Mouse (Mus musculus) forebrain, embryonic 11.5 days (tissue): ENCODE measurements around the gene Cacna2d3. TPM values are rescaled to one million over a fixed set of nuclear protein-coding genes. Genes with fewer than 3 reads are reported as not detected.

Experiments used
- ATAC-seq: fragments of 200-750 bp; cut with Nextera tagmentation; replicated peaks from 2 replicates; pipeline ENCODE4 v1.8.0; 2017; ENCODE audit warnings: moderate TSS enrichment; ENCODE audit not compliant: low FRiP score
- DNase-seq: peaks from one replicate; pipeline ENCODE4 v3.0.0-alpha.2; 2017; ENCODE audit warnings: low spot score
- H3K27ac ChIP-seq: fragments of 300-500 bp; sonication (generic); 2 replicates; pipeline ENCODE4 v1.5.1; 2014; ENCODE audit warnings: low read depth, low read length
- H3K27me3 ChIP-seq: fragments of 300-500 bp; sonication (generic); 2 replicates; pipeline ENCODE4 v1.6.1; 2014; ENCODE audit warnings: mild to moderate bottlenecking, low read length, mixed read lengths; ENCODE audit not compliant: control insufficient read depth, insufficient read depth
- H3K36me3 ChIP-seq: fragments of 300-500 bp; sonication (generic); 2 replicates; pipeline ENCODE4 v1.6.1; 2014; ENCODE audit warnings: mild to moderate bottlenecking, low read length, moderate library complexity, mixed read lengths; ENCODE audit not compliant: control insufficient read depth, insufficient read depth
- H3K4me1 ChIP-seq: fragments of 300-500 bp; sonication (generic); replicated peaks from 2 replicates; pipeline ENCODE4 v1.6.1; 2014; ENCODE audit warnings: low read length, mixed read lengths; ENCODE audit not compliant: control insufficient read depth, insufficient read depth
- H3K4me2 ChIP-seq: fragments of 300-500 bp; sonication (generic); 2 replicates; pipeline ENCODE4 v1.6.1; 2014; ENCODE audit warnings: low read depth, mild to moderate bottlenecking, low read length, moderate library complexity, mixed read lengths; ENCODE audit not compliant: severe bottlenecking
- H3K4me3 ChIP-seq: fragments of 300-500 bp; sonication (generic); 2 replicates; pipeline ENCODE4 v1.5.1; 2014; ENCODE audit warnings: low read depth, low read length
- H3K9ac ChIP-seq: fragments of 300-500 bp; sonication (generic); 2 replicates; pipeline ENCODE4 v1.6.1; 2014; ENCODE audit warnings: low read length
- H3K9me3 ChIP-seq: fragments of 300-500 bp; sonication (generic); 2 replicates; pipeline ENCODE4 v1.6.1; 2016; ENCODE audit warnings: low read length, mixed read lengths; ENCODE audit not compliant: control insufficient read depth
- WGBS: fragments of 180-500 bp; shearing (Covaris S2); extraction: QIAGEN DNeasy Blood & Tissue Kit; methylation state at CpG from one replicate; pipeline ENCODE4 v1.1.7; 2014; 5-methylcytosine and 5-hydroxymethylcytosine counted together
- polyA plus RNA-seq: library from polyadenylated mRNA; unstranded; fragments of >200 nt; fragmentation: Nextera tagmentation; extraction: Ambion mirVana; gene quantifications from 2 replicates; pipeline ENCODE4 v1.2.1, GENCODE M21; 2014

The Cacna2d3 gene
- polyA plus RNA-seq, 1 experiment from 2014 or later = 4.5 TPM

DNA sequence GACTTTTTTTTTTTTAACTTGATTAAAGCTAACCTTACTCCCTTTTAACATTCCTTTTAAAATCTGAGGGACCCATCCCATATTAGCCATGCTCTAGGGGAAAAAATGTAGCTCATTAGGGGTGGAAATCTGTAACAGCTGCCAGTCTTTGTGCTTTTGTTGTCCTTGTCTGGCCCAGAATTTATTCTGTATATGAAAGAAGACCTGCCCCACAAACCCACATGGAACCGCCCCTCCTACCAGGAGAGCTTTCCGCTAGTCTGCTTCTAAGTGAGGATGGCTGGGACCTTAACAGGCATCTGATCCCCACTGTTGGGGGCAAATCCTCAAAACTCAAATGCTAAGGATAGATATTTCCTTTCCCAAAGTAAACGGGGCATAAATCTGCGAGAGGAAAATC, 279.2 kb downstream of the Cacna2d3 start:
- Histone ChIP-seq H3K27ac (peak overlapping the region; percentile 70; the same call in 1 of the 2 replicates), H3K9ac (peak overlapping the region; percentile 35; the same call in 1 of the 2 replicates), H3K36me3 (no peaks in the 10 kb centered on the region), H3K4me1 (peaks cover 6% of the 10 kb centered on the region), H3K4me2 (peak overlapping the region; percentile 24; the same call in 1 of the 2 replicates), H3K27me3 (no peaks in the 10 kb centered on the region), H3K4me3 (no peak overlapping the region), H3K9me3 (no peaks in the 10 kb centered on the region)
- ATAC-seq (peak; percentile 67), DNase-seq (peak; percentile 60)
- 3% methylated on average over 4 of the region's 4 CpGs for WGBS

DNA sequence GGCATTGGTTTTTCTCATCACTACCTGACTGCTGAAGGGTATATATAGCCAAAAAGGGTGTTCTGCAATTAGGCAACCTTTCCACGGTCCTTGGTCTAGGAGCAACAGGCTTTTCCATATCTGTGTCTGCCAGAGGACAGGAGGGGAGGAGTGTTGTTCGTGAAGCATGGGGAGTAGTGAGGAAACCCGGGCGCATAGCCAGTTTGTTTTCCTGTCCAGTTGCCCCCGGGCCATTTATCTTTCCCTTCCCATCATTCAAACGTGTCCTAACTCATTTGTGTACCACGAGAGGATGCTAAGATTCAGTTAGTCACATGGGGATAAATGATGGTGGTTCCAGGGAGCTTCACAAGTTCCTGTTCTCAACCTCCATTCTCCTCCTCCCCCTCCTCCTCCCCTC, 283.0 kb downstream of the Cacna2d3 start:
- no peak overlapping the region for H3K4me3 ChIP-seq
- H3K9me3 ChIP-seq = no peaks in the 10 kb centered on the region
- H3K27ac ChIP-seq = no peak overlapping the region
- DNase-seq (no peak), ATAC-seq (no peak)
- no peak overlapping the region for H3K9ac ChIP-seq
- H3K4me2 ChIP-seq = no peak overlapping the region
- H3K36me3 ChIP-seq = no peaks in the 10 kb centered on the region
- H3K4me1 ChIP-seq = peaks cover 6% of the 10 kb centered on the region
- WGBS = 91% methylated on average over 7 of the region's 7 CpGs
- no peaks in the 10 kb centered on the region for H3K27me3 ChIP-seq

DNA sequence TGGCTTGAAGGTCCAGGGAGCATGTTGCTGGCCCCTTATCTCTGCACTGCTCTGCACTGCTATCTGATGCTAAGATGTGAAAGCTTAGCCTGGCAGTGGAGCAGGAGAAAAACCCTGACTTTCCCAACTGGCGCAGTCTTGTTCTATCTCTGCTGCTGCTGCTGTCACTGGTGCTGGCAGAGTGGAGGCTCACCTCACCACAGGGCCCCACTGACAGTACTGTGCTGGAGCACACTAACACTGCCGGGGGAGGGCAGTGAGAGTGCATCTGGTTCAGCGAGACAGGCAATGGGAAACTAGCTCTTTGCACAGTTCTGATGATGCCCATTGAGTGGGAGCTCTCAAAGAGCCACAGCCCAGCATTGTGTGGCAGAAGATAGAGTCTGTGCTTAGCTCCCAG, 283.4 kb downstream of the Cacna2d3 start:
- Histone ChIP-seq H3K9me3 (no peaks in the 10 kb centered on the region), H3K27me3 (no peaks in the 10 kb centered on the region), H3K4me1 (peaks cover 4% of the 10 kb centered on the region), H3K27ac (no peak overlapping the region), H3K9ac (no peak overlapping the region), H3K4me3 (no peak overlapping the region), H3K36me3 (no peaks in the 10 kb centered on the region), H3K4me2 (no peak overlapping the region)
- no peak for DNase-seq
- ATAC-seq = no peak
- WGBS = 76% methylated on average over 3 of the region's 3 CpGs

DNA sequence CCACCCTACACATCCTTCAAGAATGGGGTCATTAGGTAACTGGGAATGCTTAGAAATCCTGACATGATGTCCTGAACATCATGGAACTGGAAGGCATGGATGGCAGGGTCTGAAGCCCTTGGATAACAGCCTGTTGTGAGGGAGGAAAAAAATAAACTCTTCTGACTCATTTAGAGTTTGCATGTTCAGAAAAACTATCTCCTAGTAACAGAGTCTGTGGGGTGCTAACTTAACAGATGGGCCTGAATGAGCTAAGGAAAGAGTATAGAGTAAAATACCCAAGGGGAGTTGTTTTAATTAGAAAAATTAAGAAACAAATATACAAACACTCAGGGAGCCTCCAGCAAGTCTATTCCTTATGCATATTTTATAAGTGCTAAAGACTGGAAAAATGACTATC, 286.5 kb downstream of the Cacna2d3 start:
- no peak overlapping the region for H3K27ac ChIP-seq
- H3K4me3 ChIP-seq = no peak overlapping the region
- no peaks in the 10 kb centered on the region for H3K9me3 ChIP-seq
- no peak overlapping the region for H3K4me2 ChIP-seq
- H3K4me1 ChIP-seq = no peaks in the 10 kb centered on the region
- DNase-seq (no peak), ATAC-seq (no peak)
- H3K27me3 ChIP-seq = no peaks in the 10 kb centered on the region
- no peaks in the 10 kb centered on the region for H3K36me3 ChIP-seq
- no peak overlapping the region for H3K9ac ChIP-seq

DNA sequence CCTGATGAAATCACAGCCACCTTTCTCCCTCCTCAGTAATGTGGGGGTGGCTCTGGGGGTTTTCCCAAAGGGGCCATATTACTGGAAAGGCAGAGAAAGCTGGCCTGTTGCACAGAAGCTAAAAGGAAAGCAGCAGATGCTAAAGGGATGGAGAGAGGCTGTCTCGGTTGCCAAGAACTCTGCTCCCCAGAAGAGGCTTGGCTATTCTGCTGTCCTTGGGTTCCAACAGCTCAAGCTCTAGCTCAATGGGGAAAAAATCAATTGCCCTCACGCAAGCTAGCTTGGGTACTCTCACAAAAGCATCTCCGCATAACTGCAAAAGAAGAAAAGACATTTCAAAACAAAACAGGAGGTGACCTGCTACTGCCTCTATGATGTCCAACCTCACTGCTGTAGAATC, 287.9 kb downstream of the Cacna2d3 start:
- WGBS = 63% methylated on average over 3 of the region's 3 CpGs
- Histone ChIP-seq H3K9me3 (no peaks in the 10 kb centered on the region), H3K27me3 (no peaks in the 10 kb centered on the region), H3K36me3 (no peaks in the 10 kb centered on the region), H3K9ac (no peak overlapping the region), H3K4me3 (no peak overlapping the region), H3K4me1 (no peaks in the 10 kb centered on the region), H3K4me2 (no peak overlapping the region), H3K27ac (no peak overlapping the region)
- DNase-seq = no peak
- no peak for ATAC-seq

DNA sequence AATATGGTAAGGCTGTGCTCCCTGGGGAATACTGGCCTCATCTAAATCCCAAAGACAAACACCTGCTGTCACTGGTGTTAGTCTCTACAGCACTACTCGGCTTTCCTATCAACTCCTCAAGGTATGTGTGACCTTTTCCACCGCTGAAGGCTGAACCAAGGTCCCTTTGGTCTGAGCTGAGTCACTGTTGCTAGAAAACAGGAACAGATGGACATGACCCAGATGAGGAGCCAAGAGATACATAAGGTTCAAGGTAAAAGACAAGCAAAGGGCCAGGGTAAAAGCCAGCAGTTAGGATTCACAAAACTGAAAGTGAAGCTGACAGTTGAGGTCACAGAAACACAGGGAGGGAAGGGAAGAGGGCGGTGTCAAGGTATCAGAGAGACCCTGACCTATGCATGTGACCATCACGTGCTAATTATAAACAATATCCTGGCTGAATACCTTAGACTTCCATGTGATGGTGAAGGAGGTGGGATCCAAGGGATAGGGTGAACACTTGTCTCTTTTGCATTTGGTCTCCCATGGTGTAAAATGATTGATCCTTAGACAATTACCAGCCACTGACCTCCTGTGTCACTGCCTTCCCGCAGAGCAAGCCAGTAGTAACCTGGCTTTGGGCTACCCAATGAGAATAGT, 288.5 kb downstream of the Cacna2d3 start:
- H3K27me3 ChIP-seq = no peaks in the 10 kb centered on the region
- DNase-seq = no peak
- WGBS = 73% methylated on average over 5 of the region's 5 CpGs
- H3K9me3 ChIP-seq = no peaks in the 10 kb centered on the region
- H3K4me3 ChIP-seq = no peak overlapping the region
- H3K27ac ChIP-seq = no peak overlapping the region
- no peak overlapping the region for H3K4me2 ChIP-seq
- no peak for ATAC-seq
- no peak overlapping the region for H3K9ac ChIP-seq
- H3K36me3 ChIP-seq = no peaks in the 10 kb centered on the region
- no peaks in the 10 kb centered on the region for H3K4me1 ChIP-seq

DNA sequence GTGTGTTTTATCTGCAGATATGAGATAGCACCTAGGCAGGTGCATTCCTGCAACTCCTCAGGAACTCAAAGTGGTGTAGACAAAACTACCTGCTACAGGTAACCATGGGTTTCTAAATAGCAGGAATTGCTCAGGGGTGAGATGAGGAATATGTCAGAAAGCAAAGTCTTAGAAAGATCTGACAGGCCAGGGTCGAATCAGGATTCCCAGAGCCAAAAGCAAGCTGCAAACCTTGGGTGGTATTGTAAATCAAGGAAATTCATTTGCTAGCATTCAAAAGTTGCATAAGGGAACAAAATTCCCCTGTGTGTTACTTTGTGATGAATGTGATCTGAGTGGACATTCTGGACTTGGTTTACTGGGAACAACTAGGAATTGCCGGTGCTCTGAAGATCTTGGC, 291.9 kb downstream of the Cacna2d3 start:
- Histone ChIP-seq H3K4me1 (no peaks in the 10 kb centered on the region), H3K4me3 (no peak overlapping the region), H3K36me3 (no peaks in the 10 kb centered on the region), H3K9me3 (no peaks in the 10 kb centered on the region), H3K27ac (no peak overlapping the region), H3K4me2 (no peak overlapping the region), H3K27me3 (no peaks in the 10 kb centered on the region), H3K9ac (no peak overlapping the region)
- ATAC-seq = no peak
- DNase-seq = no peak
- 65% methylated on average over 2 of the region's 2 CpGs for WGBS

DNA sequence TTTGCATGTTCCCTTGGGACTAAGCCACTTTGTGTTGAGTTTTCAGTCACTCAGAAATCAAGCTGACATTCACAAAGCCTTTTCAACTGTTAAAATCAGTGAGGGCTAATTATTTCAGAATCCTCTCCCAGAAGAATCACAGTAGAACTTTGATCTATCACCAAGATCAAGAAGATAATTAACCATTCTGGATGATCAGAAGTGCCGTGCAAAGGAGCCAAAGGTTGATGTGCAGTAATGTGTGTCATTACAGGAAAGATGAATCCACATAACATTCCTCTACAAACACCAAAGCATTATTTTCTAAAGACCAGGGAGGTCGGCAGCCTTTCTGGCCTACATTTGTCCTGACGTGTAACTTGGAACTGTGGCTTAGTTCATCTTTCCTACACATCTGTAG, 296.0 kb downstream of the Cacna2d3 start:
- Histone ChIP-seq H3K27me3 (no peaks in the 10 kb centered on the region), H3K4me1 (no peaks in the 10 kb centered on the region), H3K4me2 (no peak overlapping the region), H3K27ac (no peak overlapping the region), H3K36me3 (no peaks in the 10 kb centered on the region), H3K9ac (no peak overlapping the region), H3K4me3 (no peak overlapping the region), H3K9me3 (no peaks in the 10 kb centered on the region)
- DNase-seq = no peak
- no peak for ATAC-seq
- 79% methylated on average over 3 of the region's 3 CpGs for WGBS

DNA sequence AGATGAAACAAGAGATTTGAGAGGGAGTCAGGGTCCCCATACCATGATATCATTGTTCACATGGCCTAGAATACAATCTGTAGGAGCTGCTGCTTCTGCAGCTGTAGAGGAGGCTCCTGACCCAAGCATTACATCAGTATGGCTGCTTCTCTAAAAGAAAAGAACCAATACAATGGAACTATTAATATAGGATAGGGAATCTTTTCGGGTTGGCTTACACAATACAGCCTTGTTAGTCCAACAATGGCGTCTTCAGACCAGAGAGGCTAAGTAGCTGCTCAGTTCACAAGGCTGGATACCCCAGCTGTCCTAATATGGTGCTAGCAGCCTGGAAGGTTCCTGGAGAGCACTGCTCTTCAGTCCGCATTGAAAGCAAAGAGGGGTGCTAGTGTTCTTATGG, 296.5 kb downstream of the Cacna2d3 start:
- Histone ChIP-seq H3K4me2 (no peak overlapping the region), H3K27ac (no peak overlapping the region), H3K9me3 (no peaks in the 10 kb centered on the region), H3K4me1 (no peaks in the 10 kb centered on the region), H3K9ac (no peak overlapping the region), H3K36me3 (no peaks in the 10 kb centered on the region), H3K27me3 (no peaks in the 10 kb centered on the region), H3K4me3 (no peak overlapping the region)
- 78% methylated on average over 3 of the region's 3 CpGs for WGBS
- DNase-seq (no peak), ATAC-seq (no peak)
